ENCODE assay signal across 26 mouse cellular contexts in genomic region chr3:53987316-53987715, GRCm38 (mm10).
DNase-seq lines count a peak whose midpoint lies in the region; ATAC-seq and TF ChIP-seq lines count a peak whose summit lies in the region.
"Had no signal": no experiment of that assay in that cellular context is flagged by ENCODE, and none has a peak within 500 bp of the region (broad histone marks: within the 10 kb centered on the region; RNA-seq: fewer than 3 reads in every experiment).

No protein-coding gene starts in this region.

- TF ChIP-seq CTCF in layer of hippocampus, adult 2 months (conservative IDR thresholded peaks at IDR 0.05), result no peak
- no peak for TF ChIP-seq CTCF in kidney, adult 2 months (conservative IDR thresholded peaks at IDR 0.05; ENCODE audit: insufficient read depth, insufficient read length, low read depth, low read length)

- H3K4me3 ChIP-seq in layer of hippocampus, adult 2 months, result no peak overlapping the region
- no peak overlapping the region for H3K4me3 ChIP-seq in hindbrain, embryonic 11.5 days (ENCODE audit: low read depth, low read length)
- no peak overlapping the region for H3K4me3 ChIP-seq in kidney, adult 2 months (ENCODE audit: insufficient read depth, low read depth, low read length)
- H3K4me3 ChIP-seq in intestine, embryonic 15.5 days (replicated peaks), result no peak overlapping the region
- H3K4me3 ChIP-seq: embryonic facial prominence, embryonic 13.5 days; embryonic facial prominence, embryonic 15.5 days; erythroblast, embryonic 14.5 days; forebrain, embryonic 10.5 days; forebrain, embryonic 12.5 days had no signal

- WGBS in hindbrain, embryonic 11.5 days, result 84% methylated on average over 2 of the region's 2 CpGs
- 86% methylated on average over 2 of the region's 2 CpGs for WGBS in kidney, adult 2 months
- 79% methylated on average over 2 of the region's 2 CpGs for WGBS in intestine, embryonic 15.5 days

- H3K4me1 ChIP-seq in hindbrain, embryonic 11.5 days (replicated peaks; ENCODE audit: control insufficient read depth, insufficient read depth, low read length), result no peaks in the 10 kb centered on the region
- H3K4me1 ChIP-seq in kidney, adult 2 months (ENCODE audit: control insufficient read depth, insufficient read depth, low read length), result no peaks in the 10 kb centered on the region
- no peaks in the 10 kb centered on the region for H3K4me1 ChIP-seq in intestine, embryonic 15.5 days (replicated peaks)
- H3K4me1 ChIP-seq: embryonic facial prominence, embryonic 13.5 days; embryonic facial prominence, embryonic 15.5 days; forebrain, embryonic 10.5 days; forebrain, embryonic 12.5 days had no signal

- DNase-seq in layer of hippocampus, adult 2 months (ENCODE audit: low spot score in 2 of 2), result no peak
- no peak for DNase-seq in layer of hippocampus, adult 8-10 months (ENCODE audit: low spot score in 2 of 2)
- DNase-seq in 3134 (ENCODE audit: extremely low read depth, insufficient read length, low spot score), result peak; percentile 21
- DNase-seq in 416B (ENCODE audit: low read depth), result peak; percentile 1
- peak; percentile 61 for DNase-seq in Muller cell, postnatal 12 days (ENCODE audit: inconsistent ontology term)
- DNase-seq in hindbrain, embryonic 11.5 days (ENCODE audit: low spot score), result no peak
- no peak for DNase-seq in kidney, adult 2 months
- DNase-seq: adrenal gland, adult 2 months; adrenal gland, postnatal 10 days; cerebellum, adult 11 months; cerebellum, adult 18-20 months; cerebellum, adult 8-10 months; cerebellum, adult 9-11 months; cerebellum, postnatal 36 days; embryo, embryonic 11 days had no signal

- H3K27me3 ChIP-seq in hindbrain, embryonic 11.5 days (ENCODE audit: control insufficient read depth, insufficient read depth, low read length), result no peaks in the 10 kb centered on the region
- H3K27me3 ChIP-seq in kidney, adult 2 months (replicated peaks; ENCODE audit: control insufficient read depth, insufficient read depth, low read length), result no peaks in the 10 kb centered on the region
- no peaks in the 10 kb centered on the region for H3K27me3 ChIP-seq in intestine, embryonic 15.5 days (replicated peaks)
- H3K27me3 ChIP-seq: CH12.LX; embryonic facial prominence, embryonic 13.5 days; embryonic facial prominence, embryonic 15.5 days; forebrain, embryonic 12.5 days had no signal

- no peak for ATAC-seq in hindbrain, embryonic 11.5 days (ENCODE audit: low FRiP score)
- no peak for ATAC-seq in intestine, embryonic 15.5 days
- ATAC-seq: CD4-positive, CD25-positive, alpha-beta regulatory T cell, adult 4 months; forebrain, embryonic 14.5 days; forebrain, embryonic 16.5 days had no signal

- H3K9me3 ChIP-seq in hindbrain, embryonic 11.5 days (ENCODE audit: control insufficient read depth, low read length), result no peaks in the 10 kb centered on the region
- no peaks in the 10 kb centered on the region for H3K9me3 ChIP-seq in intestine, embryonic 15.5 days
- H3K9me3 ChIP-seq: embryonic facial prominence, embryonic 13.5 days; embryonic facial prominence, embryonic 15.5 days; forebrain, embryonic 10.5 days; forebrain, embryonic 12.5 days had no signal

- H3K4me2 ChIP-seq in hindbrain, embryonic 11.5 days (replicated peaks; ENCODE audit: low read depth, low read length), result no peak overlapping the region
- no peak overlapping the region for H3K4me2 ChIP-seq in intestine, embryonic 15.5 days (replicated peaks)
- H3K4me2 ChIP-seq: embryonic facial prominence, embryonic 13.5 days; embryonic facial prominence, embryonic 15.5 days; forebrain, embryonic 12.5 days had no signal

- H3K27ac ChIP-seq in layer of hippocampus, adult 2 months, result peak overlapping the region; percentile 89
- no peak overlapping the region for H3K27ac ChIP-seq in hindbrain, embryonic 11.5 days (ENCODE audit: low read depth, low read length)
- no peak overlapping the region for H3K27ac ChIP-seq in kidney, adult 2 months (ENCODE audit: insufficient read depth, low read depth, low read length)
- no peak overlapping the region for H3K27ac ChIP-seq in intestine, embryonic 15.5 days
- H3K27ac ChIP-seq: embryonic facial prominence, embryonic 13.5 days; embryonic facial prominence, embryonic 15.5 days; forebrain, embryonic 10.5 days; forebrain, embryonic 12.5 days had no signal

- no peaks in the 10 kb centered on the region for H3K36me3 ChIP-seq in hindbrain, embryonic 11.5 days (ENCODE audit: control insufficient read depth, insufficient read depth, low read length)
- no peaks in the 10 kb centered on the region for H3K36me3 ChIP-seq in kidney, adult 2 months (ENCODE audit: control insufficient read depth, insufficient read depth, low read length)
- H3K36me3 ChIP-seq in intestine, embryonic 15.5 days, result no peaks in the 10 kb centered on the region
- H3K36me3 ChIP-seq: embryonic facial prominence, embryonic 13.5 days; embryonic facial prominence, embryonic 15.5 days; forebrain, embryonic 10.5 days; forebrain, embryonic 12.5 days; G1E had no signal

- H3K9ac ChIP-seq in hindbrain, embryonic 11.5 days (ENCODE audit: low read depth, low read length), result no peak overlapping the region
- no peak overlapping the region for H3K9ac ChIP-seq in intestine, embryonic 15.5 days
- H3K9ac ChIP-seq: embryonic facial prominence, embryonic 13.5 days; embryonic facial prominence, embryonic 15.5 days; forebrain, embryonic 12.5 days had no signal

- no peak for TF ChIP-seq POLR2A in kidney, adult 2 months (IDR thresholded peaks at IDR 0.05; ENCODE audit: low read depth, low read length)

Comparison
In these comparisons a context has a peak if more than half of its experiments do, and no peak if none do; other contexts are left out.
1. DNase-seq: peak in 3134 (single experiment), 416B (single experiment) and Muller cell, postnatal 12 days (single experiment); none in layer of hippocampus, adult 2 months (0 of 2), layer of hippocampus, adult 8-10 months (0 of 2), hindbrain, embryonic 11.5 days (single experiment) and kidney, adult 2 months (single experiment).